Mouse (Mus musculus) lung, embryonic 16.5 days (tissue): ENCODE results near the gene Spata31d1d. TPM values are rescaled to one million over a fixed set of nuclear protein-coding genes. Genes with fewer than 3 reads are reported as not detected.

Experiments
- ATAC-seq: fragments of 200-750 bp; cut with Nextera tagmentation; 2 replicates; pipeline ENCODE4 v1.8.0; 2017; ENCODE audit warnings: low read depth, mild to moderate bottlenecking, moderate library complexity
- H3K27ac ChIP-seq: fragments of 300-500 bp; sonication (generic); 2 replicates; pipeline ENCODE4 v1.5.1; 2014; ENCODE audit warnings: mild to moderate bottlenecking, control low read depth, low read length
- H3K27me3 ChIP-seq: fragments of 300-500 bp; sonication (generic); 2 replicates; pipeline ENCODE4 v1.6.1; 2014; ENCODE audit warnings: low read depth, low read length, mixed read lengths; ENCODE audit not compliant: control insufficient read depth, insufficient read depth
- H3K36me3 ChIP-seq: fragments of 300-500 bp; sonication (generic); 2 replicates; pipeline ENCODE4 v1.6.1; 2014; ENCODE audit warnings: low read length; ENCODE audit not compliant: control insufficient read depth, insufficient read depth
- H3K4me1 ChIP-seq: fragments of 300-500 bp; sonication (generic); replicated peaks from 2 replicates; pipeline ENCODE4 v1.6.1; 2014; ENCODE audit warnings: low read length, mixed read lengths; ENCODE audit not compliant: control insufficient read depth, insufficient read depth
- H3K4me2 ChIP-seq: fragments of 300-500 bp; sonication (generic); 2 replicates; pipeline ENCODE4 v1.6.1; 2014; ENCODE audit warnings: low read depth, low read length, control low read depth
- H3K4me3 ChIP-seq: fragments of 300-500 bp; sonication (generic); 2 replicates; pipeline ENCODE4 v1.5.1; 2014; ENCODE audit warnings: mild to moderate bottlenecking, low read length, control low read depth
- H3K9ac ChIP-seq: fragments of 300-500 bp; sonication (generic); 2 replicates; pipeline ENCODE4 v1.6.1; 2014; ENCODE audit warnings: low read length, control low read depth
- H3K9me3 ChIP-seq: fragments of 300-500 bp; sonication (generic); 2 replicates; pipeline ENCODE4 v1.6.1; 2016; ENCODE audit warnings: low read length; ENCODE audit not compliant: control insufficient read depth
- WGBS: fragments of 180-500 bp; shearing (Covaris S2); extraction: QIAGEN DNeasy Blood & Tissue Kit; methylation state at CpG from one replicate; pipeline ENCODE4 v1.1.7; 2014; 5-methylcytosine and 5-hydroxymethylcytosine counted together
- polyA plus RNA-seq: library from polyadenylated mRNA; unstranded; fragments of >200 nt; fragmentation: Nextera tagmentation; extraction: Ambion mirVana; gene quantifications from 2 replicates; pipeline ENCODE4 v1.2.1, GENCODE M21; 2015

The Spata31d1d gene
- polyA plus RNA-seq, 1 experiment from 2014 or later: not detected

GRCm38 (mm10) chr13:59676316-59677229, 55.0 kb downstream of the Spata31d1d start:
- H3K9me3 ChIP-seq: no peaks in the 10 kb centered on the region

More at GRCm38 (mm10) chr13:59676316-59677229, 55.0 kb downstream of the Spata31d1d start:
- 61% methylated on average over 12 of the region's 12 CpGs for WGBS
- Histone ChIP-seq H3K27ac (no peak overlapping the region), H3K36me3 (no peaks in the 10 kb centered on the region), H3K4me1 (peaks cover 8% of the 10 kb centered on the region), H3K4me2 (no peak overlapping the region; the same call in 1 of the 2 replicates), H3K27me3 (no peaks in the 10 kb centered on the region), H3K4me3 (no peak overlapping the region), H3K9ac (no peak overlapping the region)
- ATAC-seq: no peak

Other genes with a start within 250 kb of the Spata31d1d start
- 17.8 and 19.3 TPM in 2 replicates for gene Agtpbp1, start 146.5 kb downstream of the Spata31d1d start, polyA plus RNA-seq
- 88.8 and 96.9 TPM in 2 replicates for gene Naa35, start 146.5 kb downstream of the Spata31d1d start, polyA plus RNA-seq
- 34.5 and 36.9 TPM in 2 replicates for gene Golm1, start 55.9 kb downstream of the Spata31d1d start, polyA plus RNA-seq
- gene 4921517D22Rik, start 37.6 kb downstream of the Spata31d1d start, polyA plus RNA-seq: not detected in 2 replicates
- not detected in 2 replicates for gene Spata31d1a, start 21.4 kb downstream of the Spata31d1d start, polyA plus RNA-seq
- not detected in 2 replicates for gene Spata31d1b, start 19.5 kb downstream of the Spata31d1d start, polyA plus RNA-seq
- 0.24 and 0.29 TPM in 2 replicates for gene 1700014D04Rik, start 15.0 kb upstream of the Spata31d1d start, polyA plus RNA-seq
- 168 and 183 TPM in 2 replicates for gene Isca1, start 38.1 kb upstream of the Spata31d1d start, polyA plus RNA-seq
- not detected in 2 replicates for gene Gm49354, start 50.5 kb upstream of the Spata31d1d start, polyA plus RNA-seq
- gene Tut7, start 91.4 kb upstream of the Spata31d1d start, polyA plus RNA-seq: 46.8 and 50.7 TPM in 2 replicates